8 mouse cellular contexts compared by ENCODE assay signal in genomic region chr5:38159634-38160413, GRCm38 (mm10). TPM values are rescaled to one million over a fixed set of nuclear protein-coding genes. Genes with fewer than 3 reads are reported as not detected.
DNase-seq lines count a peak whose midpoint lies in the region; ATAC-seq lines count a peak whose summit lies in the region.

TSS of gene Nsg1 (minus strand) at chr5:38159907.

- peak within 1 kb of the TSS; percentile 77 for H3K9ac ChIP-seq in kidney, embryonic 16.5 days (replicated peaks; ENCODE audit: low read length)
- H3K9ac ChIP-seq in intestine, embryonic 15.5 days, result peak within 1 kb of the TSS; percentile 57
- H3K9ac ChIP-seq in midbrain, embryonic 12.5 days (replicated peaks), result peak within 1 kb of the TSS; percentile 97

- peaks cover 6% of the 10 kb centered on the region for H3K4me1 ChIP-seq in kidney, embryonic 16.5 days (ENCODE audit: insufficient read depth, low read length)
- H3K4me1 ChIP-seq in embryonic facial prominence, embryonic 10.5 days, result peaks cover 33% of the 10 kb centered on the region
- H3K4me1 ChIP-seq in intestine, embryonic 15.5 days (replicated peaks), result peaks cover 6% of the 10 kb centered on the region
- H3K4me1 ChIP-seq in midbrain, embryonic 12.5 days, result peaks cover 30% of the 10 kb centered on the region

- H3K4me3 ChIP-seq in kidney, embryonic 16.5 days (ENCODE audit: low read length), result peak within 1 kb of the TSS; percentile 74
- H3K4me3 ChIP-seq in embryonic facial prominence, embryonic 10.5 days, result peak within 1 kb of the TSS; percentile 71
- H3K4me3 ChIP-seq in intestine, embryonic 15.5 days (replicated peaks), result peak within 1 kb of the TSS; percentile 71
- peak within 1 kb of the TSS; percentile 88 for H3K4me3 ChIP-seq in midbrain, embryonic 12.5 days

- peaks cover 6% of the 10 kb centered on the region for H3K36me3 ChIP-seq in kidney, embryonic 16.5 days (ENCODE audit: insufficient read depth, low read length)
- peaks cover 30% of the 10 kb centered on the region for H3K36me3 ChIP-seq in embryonic facial prominence, embryonic 10.5 days (replicated peaks)
- 0 out of 2 replicates have a peak, but pooled peaks cover 11% of the 10 kb centered on the region for H3K36me3 ChIP-seq in intestine, embryonic 15.5 days
- peaks cover 27% of the 10 kb centered on the region for H3K36me3 ChIP-seq in midbrain, embryonic 12.5 days

- no peak for DNase-seq in kidney, postnatal 10 days
- DNase-seq in adrenal gland, adult 2 months, result no peak
- peak; percentile 39 for DNase-seq in embryonic facial prominence, embryonic 10.5 days (ENCODE audit: low spot score)
- DNase-seq in thymus, postnatal 4 days, result no peak
- DNase-seq in lung, adult 18-20 months, result no peak

- ATAC-seq in kidney, embryonic 16.5 days (ENCODE audit: low FRiP score, low TSS enrichment), result peak; percentile 18; the same call in 1 of the 2 replicates
- peak; percentile 29; the same call in 1 of the 2 replicates for ATAC-seq in intestine, embryonic 15.5 days
- peak; percentile 35 for ATAC-seq in midbrain, embryonic 12.5 days (ENCODE audit: low FRiP score, low read depth)

- no peak within 1 kb of the TSS for H3K27ac ChIP-seq in kidney, embryonic 16.5 days (ENCODE audit: low read length)
- H3K27ac ChIP-seq in embryonic facial prominence, embryonic 10.5 days (replicated peaks), result peak within 1 kb of the TSS; percentile 93
- no peak within 1 kb of the TSS for H3K27ac ChIP-seq in intestine, embryonic 15.5 days
- H3K27ac ChIP-seq in midbrain, embryonic 12.5 days (replicated peaks), result peak within 1 kb of the TSS; percentile 93

- peaks cover 19% of the 10 kb centered on the region for H3K27me3 ChIP-seq in kidney, embryonic 16.5 days (ENCODE audit: insufficient read depth, low read length)
- H3K27me3 ChIP-seq in embryonic facial prominence, embryonic 10.5 days (replicated peaks; ENCODE audit: low read depth, poor library complexity, severe bottlenecking), result peaks cover 56% of the 10 kb centered on the region
- peaks cover 25% of the 10 kb centered on the region for H3K27me3 ChIP-seq in intestine, embryonic 15.5 days (replicated peaks)
- peaks cover 34% of the 10 kb centered on the region for H3K27me3 ChIP-seq in midbrain, embryonic 12.5 days

- H3K9me3 ChIP-seq in kidney, embryonic 16.5 days (ENCODE audit: low read length), result no peaks in the 10 kb centered on the region
- peaks cover 3% of the 10 kb centered on the region for H3K9me3 ChIP-seq in embryonic facial prominence, embryonic 10.5 days
- no peaks in the 10 kb centered on the region for H3K9me3 ChIP-seq in intestine, embryonic 15.5 days
- no peaks in the 10 kb centered on the region for H3K9me3 ChIP-seq in midbrain, embryonic 12.5 days

- WGBS in kidney, embryonic 16.5 days, result 9% methylated on average over 35 of the region's 35 CpGs
- 7% methylated on average over 35 of the region's 35 CpGs for WGBS in embryonic facial prominence, embryonic 10.5 days
- 12% methylated on average over 35 of the region's 35 CpGs for WGBS in intestine, embryonic 15.5 days
- WGBS in midbrain, embryonic 12.5 days, result 7% methylated on average over 35 of the region's 35 CpGs

- peak within 1 kb of the TSS; percentile 93 for H3K4me2 ChIP-seq in kidney, embryonic 16.5 days (replicated peaks; ENCODE audit: low read depth, low read length)
- H3K4me2 ChIP-seq in intestine, embryonic 15.5 days (replicated peaks), result peak within 1 kb of the TSS; percentile 93
- H3K4me2 ChIP-seq in midbrain, embryonic 12.5 days (replicated peaks), result peak within 1 kb of the TSS; percentile 76

RNA-seq across cellular contexts. Expression of gene Nsg1, which starts in this region (rescaled TPM):
- 67.7 and 69.7 TPM in 2 replicates for polyA plus RNA-seq in kidney, embryonic 16.5 days (2015; fragmentation: Nextera tagmentation; extraction: Ambion mirVana)
- total RNA-seq in adrenal gland, adult 2 months (2021), result 10 to 100 TPM; 58.0 to 89.3 TPM
- polyA plus RNA-seq in adrenal gland, adult 2 months (2012; rRNA removed), result 39.1 and 41.3 TPM in 2 replicates
- polyA plus RNA-seq in embryonic facial prominence, embryonic 10.5 days (2016; fragmentation: Nextera tagmentation; extraction: Ambion mirVana), result 110 and 128 TPM in 2 replicates
- 59.8 and 62.3 TPM in 2 replicates for polyA plus RNA-seq in intestine, embryonic 15.5 days (2015; fragmentation: Nextera tagmentation; extraction: Ambion mirVana)
- 369 and 382 TPM in 2 replicates for polyA plus RNA-seq in midbrain, embryonic 12.5 days (2016; fragmentation: Nextera tagmentation; extraction: Ambion mirVana)

Comparison
In these comparisons a context has a peak if more than half of its experiments do, and no peak if none do; other contexts are left out.
1. H3K27ac ChIP-seq: peak in embryonic facial prominence, embryonic 10.5 days (single experiment) and midbrain, embryonic 12.5 days (single experiment); none in kidney, embryonic 16.5 days (single experiment) and intestine, embryonic 15.5 days (single experiment).
2. Peak in every context shown above with its lines, with median percentiles within 50 percentile points of each other: ATAC-seq, H3K4me2 ChIP-seq, H3K4me3 ChIP-seq and H3K9ac ChIP-seq.